Mouse (Mus musculus): Measurements from ENCODE around the gene Omp.

- TF ChIP-seq POLR2A (IDR thresholded peaks at IDR 0.05; ENCODE audit: borderline replicate concordance, low read depth, low read length) = no peak
- TF ChIP-seq CTCF (IDR thresholded peaks at IDR 0.05; ENCODE audit: low read depth, low read length) = no peak
These were observed 41.4 kb downstream of the Omp start for GRCm38 (mm10) chr7:98103942-98104292.

Data from bone marrow macrophage, adult 2 months (primary cell).